Mouse (Mus musculus) myocyte (in vitro differentiated cells): ENCODE results near the gene Smyd1.

Source experiments
- E2F4 ChIP-seq: IDR thresholded peaks from one replicate; pipeline ENCODE4 v1.6.1; 2011; ENCODE audit warnings: mild to moderate bottlenecking, control low read depth, moderate library complexity; ENCODE audit not compliant: insufficient read depth
- POLR2A ChIP-seq: IDR thresholded peaks from one replicate; pipeline ENCODE4 v1.6.1; 2011; ENCODE audit warnings: low read depth, mild to moderate bottlenecking, control low read depth, moderate library complexity; ENCODE audit not compliant: insufficient read length

- TF ChIP-seq POLR2A (no peak), E2F4 (no peak)
Observed at GRCm38 (mm10) chr6:71333031-71333430, 11.0 kb upstream of the Smyd1 start.
